Mouse (Mus musculus) myocyte (in vitro differentiated cells): ENCODE measurements around the gene Gucy2g. TPM values are rescaled to one million over a fixed set of nuclear protein-coding genes. Genes with fewer than 3 reads are reported as not detected.

Experiments used
- H3K27me3 ChIP-seq: one replicate; pipeline ENCODE4 v1.6.1; 2011; ENCODE audit not compliant: control insufficient read depth, insufficient read depth, insufficient read length
- H3K36me3 ChIP-seq: one replicate; pipeline ENCODE4 v1.6.1; 2011; ENCODE audit not compliant: control insufficient read depth, insufficient read depth
- H3K4me2 ChIP-seq: one replicate; pipeline ENCODE4 v1.6.1; 2011; ENCODE audit warnings: low read depth, control low read depth
- H3K4me3 ChIP-seq: one replicate; pipeline ENCODE4 v1.5.1; 2011; ENCODE audit warnings: mild to moderate bottlenecking, control low read depth, moderate library complexity
- H3K79me2 ChIP-seq: one replicate; pipeline ENCODE4 v1.6.1; 2011; ENCODE audit not compliant: control insufficient read depth, insufficient read depth
- H3ac ChIP-seq: one replicate; pipeline ENCODE4 v1.6.1; 2011; ENCODE audit not compliant: control insufficient read depth, insufficient read length
- CEBPB ChIP-seq: IDR thresholded peaks from 2 replicates; pipeline ENCODE4 v1.6.1; 2011; ENCODE audit warnings: mild to moderate bottlenecking, moderate library complexity; ENCODE audit not compliant: poor library complexity, insufficient read depth, severe bottlenecking
- E2F4 ChIP-seq: IDR thresholded peaks from one replicate; pipeline ENCODE4 v1.6.1; 2011; ENCODE audit warnings: mild to moderate bottlenecking, control low read depth, moderate library complexity; ENCODE audit not compliant: insufficient read depth
- MAX ChIP-seq: IDR thresholded peaks from one replicate; pipeline ENCODE4 v1.6.1; 2011; ENCODE audit warnings: low read depth, mild to moderate bottlenecking, control low read depth
- MYOD1 ChIP-seq, 3 experiments: IDR thresholded peaks; one replicate each; pipeline ENCODE4 v1.6.1; 2011; ENCODE audit warnings: control low read depth in 2 of 3, low read depth in 2 of 3, mild to moderate bottlenecking in 2 of 3, moderate library complexity in 1 of 3; ENCODE audit not compliant: insufficient read length in 2 of 3, control insufficient read depth in 1 of 3
- MYOG ChIP-seq, 3 experiments: IDR thresholded peaks; one replicate each; pipeline ENCODE4 v1.6.1; 2011; ENCODE audit warnings: control low read depth in 2 of 3, low read depth in 2 of 3, mild to moderate bottlenecking in 2 of 3; ENCODE audit not compliant: insufficient read length in 2 of 3, control insufficient read depth in 1 of 3, insufficient read depth in 1 of 3
- POLR2A ChIP-seq: IDR thresholded peaks from one replicate; pipeline ENCODE4 v1.6.1; 2011; ENCODE audit warnings: low read depth, mild to moderate bottlenecking, control low read depth, moderate library complexity; ENCODE audit not compliant: insufficient read length
- POLR2AphosphoS2 ChIP-seq: IDR thresholded peaks from one replicate; pipeline ENCODE4 v1.6.1; 2011; ENCODE audit warnings: low read depth, control low read depth; ENCODE audit not compliant: insufficient read length
- REST ChIP-seq: IDR thresholded peaks from one replicate; pipeline ENCODE4 v1.6.1; 2011; ENCODE audit warnings: mild to moderate bottlenecking, control low read depth, moderate library complexity; ENCODE audit not compliant: insufficient read depth, insufficient read length
- SRF ChIP-seq: IDR thresholded peaks from one replicate; pipeline ENCODE4 v1.6.1; 2011; ENCODE audit warnings: low read depth; ENCODE audit not compliant: control insufficient read depth, insufficient read length
- TCF12 ChIP-seq: IDR thresholded peaks from one replicate; pipeline ENCODE4 v1.6.1; 2011; ENCODE audit warnings: mild to moderate bottlenecking, control low read depth; ENCODE audit not compliant: poor library complexity, insufficient read depth, severe bottlenecking
- TCF3 ChIP-seq: IDR thresholded peaks from one replicate; pipeline ENCODE4 v1.6.1; 2011; ENCODE audit warnings: low read depth, control low read depth; ENCODE audit not compliant: insufficient read length
- USF1 ChIP-seq: IDR thresholded peaks from one replicate; pipeline ENCODE4 v1.6.1; 2011; ENCODE audit warnings: low read depth, mild to moderate bottlenecking, control low read depth, moderate library complexity
- polyA plus RNA-seq: library from polyadenylated mRNA; unstranded; fragments of >200 nt; fragmentation: generic; extraction: Trizol; gene quantifications from one replicate; pipeline ENCODE4 v1.2.1, GENCODE M21; 2012; ENCODE audit warnings: missing spikeins

Gene Gucy2g
- polyA plus RNA-seq, 1 experiment, result 0.05 TPM

- Histone ChIP-seq H3K79me2 (no peaks in the 10 kb centered on the region), H3ac (no peak overlapping the region), H3K4me3 (no peak overlapping the region), H3K36me3 (no peaks in the 10 kb centered on the region), H3K27me3 (peaks cover 24% of the 10 kb centered on the region), H3K4me2 (no peak overlapping the region)
- TF ChIP-seq CEBPB, result no peak
- TF ChIP-seq E2F4, result no peak
- no peak for TF ChIP-seq POLR2AphosphoS2
- TF ChIP-seq REST, result no peak
- no peak for TF ChIP-seq MYOD1 (IDR thresholded peaks at IDR 0.05; ENCODE audit: control insufficient read depth in 1 of 3, insufficient read length in 2 of 3, low read depth in 2 of 3)
- TF ChIP-seq TCF3, result no peak
- TF ChIP-seq USF1, result no peak
- no peak for TF ChIP-seq MYOG (IDR thresholded peaks at IDR 0.05; ENCODE audit: control insufficient read depth in 1 of 3, insufficient read depth in 1 of 3, insufficient read length in 2 of 3, low read depth in 2 of 3)
- TF ChIP-seq MAX, result no peak
These were observed 48.6 kb downstream of the Gucy2g start for GRCm38 (mm10) chr19:55192254-55192945.

- Histone ChIP-seq H3ac (no peak overlapping the region), H3K4me2 (no peak overlapping the region), H3K4me3 (no peak overlapping the region), H3K27me3 (peaks cover 24% of the 10 kb centered on the region), H3K79me2 (no peaks in the 10 kb centered on the region), H3K36me3 (no peaks in the 10 kb centered on the region)
- TF ChIP-seq CEBPB, result no peak
- no peak for TF ChIP-seq USF1
- TF ChIP-seq POLR2AphosphoS2, result no peak
- TF ChIP-seq MYOG (IDR thresholded peaks at IDR 0.05; ENCODE audit: control insufficient read depth in 1 of 3, insufficient read depth in 1 of 3, insufficient read length in 2 of 3, low read depth in 2 of 3), result no peak
- no peak for TF ChIP-seq REST
- TF ChIP-seq TCF12, result no peak
- no peak for TF ChIP-seq TCF3
- TF ChIP-seq SRF, result no peak
- no peak for TF ChIP-seq MAX
- TF ChIP-seq POLR2A, result no peak
- TF ChIP-seq E2F4, result no peak
- TF ChIP-seq MYOD1 (IDR thresholded peaks at IDR 0.05; ENCODE audit: control insufficient read depth in 1 of 3, insufficient read length in 2 of 3, low read depth in 2 of 3), result no peak
These were observed 49.4 kb downstream of the Gucy2g start for GRCm38 (mm10) chr19:55191596-55191995.

DNA sequence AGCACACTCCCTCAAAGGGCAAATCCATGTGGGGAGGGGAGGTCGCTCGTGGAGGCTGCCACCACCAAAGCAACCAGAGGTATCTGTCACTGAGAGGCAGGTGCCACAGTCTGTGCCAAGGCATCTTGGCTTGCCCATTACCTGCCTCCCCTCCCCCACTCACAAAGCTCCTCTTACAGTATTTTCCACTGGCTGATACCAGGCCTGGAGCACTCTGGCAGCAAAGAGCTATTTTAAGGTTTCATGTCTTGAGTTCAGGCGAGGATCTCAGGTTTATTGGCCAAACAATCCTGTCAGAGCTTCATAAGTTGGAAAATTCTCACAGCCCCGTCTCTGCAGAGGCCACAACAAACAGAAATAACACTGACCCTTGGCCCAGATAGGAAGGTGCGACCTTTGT lies 51.0 kb downstream of the Gucy2g start:
- H3K36me3 ChIP-seq, result no peaks in the 10 kb centered on the region
- H3ac ChIP-seq, result no peak overlapping the region
- H3K27me3 ChIP-seq, result peaks cover 24% of the 10 kb centered on the region
- TF ChIP-seq CEBPB (no peak), E2F4 (no peak), TCF3 (no peak), REST (no peak), MAX (no peak), SRF (no peak), POLR2AphosphoS2 (no peak), MYOD1 (IDR thresholded peaks at IDR 0.05; ENCODE audit: control insufficient read depth in 1 of 3, insufficient read length in 2 of 3, low read depth in 2 of 3) (no peak), POLR2A (no peak), TCF12 (no peak), MYOG (IDR thresholded peaks at IDR 0.05; ENCODE audit: control insufficient read depth in 1 of 3, insufficient read depth in 1 of 3, insufficient read length in 2 of 3, low read depth in 2 of 3) (no peak), USF1 (no peak)
- no peak overlapping the region for H3K4me3 ChIP-seq
- H3K4me2 ChIP-seq, result no peak overlapping the region
- H3K79me2 ChIP-seq, result no peaks in the 10 kb centered on the region

DNA sequence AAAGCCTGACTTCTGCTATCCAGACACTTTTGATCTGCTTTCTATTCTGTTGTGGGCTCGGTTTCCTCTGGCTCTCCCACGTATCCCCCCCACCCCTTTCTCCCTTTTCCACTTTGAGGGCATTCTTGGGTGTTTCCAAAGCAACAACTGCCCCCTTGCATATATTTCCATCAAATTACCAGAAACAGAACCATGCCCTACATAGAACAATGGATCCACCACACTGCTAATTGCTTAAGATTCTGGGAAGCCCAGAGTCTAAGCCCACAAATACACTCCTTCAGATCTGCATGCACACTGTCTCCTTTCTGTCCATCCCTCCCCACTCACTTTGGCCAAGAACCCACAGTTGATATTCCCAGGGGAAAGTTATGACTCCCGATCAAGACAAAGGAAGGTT lies 55.4 kb downstream of the Gucy2g start:
- no peak overlapping the region for H3K4me2 ChIP-seq
- H3K36me3 ChIP-seq, result no peaks in the 10 kb centered on the region
- H3K4me3 ChIP-seq, result no peak overlapping the region
- H3K27me3 ChIP-seq, result peaks cover 27% of the 10 kb centered on the region
- TF ChIP-seq TCF3, result no peak
- TF ChIP-seq MAX, result no peak
- TF ChIP-seq CEBPB, result no peak
- no peak for TF ChIP-seq MYOG (IDR thresholded peaks at IDR 0.05; ENCODE audit: control insufficient read depth in 1 of 3, insufficient read depth in 1 of 3, insufficient read length in 2 of 3, low read depth in 2 of 3)
- no peak for TF ChIP-seq TCF12
- TF ChIP-seq REST, result no peak
- TF ChIP-seq SRF, result no peak
- no peak for TF ChIP-seq POLR2AphosphoS2
- no peak for TF ChIP-seq MYOD1 (IDR thresholded peaks at IDR 0.05; ENCODE audit: control insufficient read depth in 1 of 3, insufficient read length in 2 of 3, low read depth in 2 of 3)
- no peak for TF ChIP-seq USF1
- no peak for TF ChIP-seq E2F4
- no peak for TF ChIP-seq POLR2A
- no peaks in the 10 kb centered on the region for H3K79me2 ChIP-seq
- no peak overlapping the region for H3ac ChIP-seq
